Comparison of ENCODE assay signal across 13 mouse cellular contexts in the genomic region with DNA sequence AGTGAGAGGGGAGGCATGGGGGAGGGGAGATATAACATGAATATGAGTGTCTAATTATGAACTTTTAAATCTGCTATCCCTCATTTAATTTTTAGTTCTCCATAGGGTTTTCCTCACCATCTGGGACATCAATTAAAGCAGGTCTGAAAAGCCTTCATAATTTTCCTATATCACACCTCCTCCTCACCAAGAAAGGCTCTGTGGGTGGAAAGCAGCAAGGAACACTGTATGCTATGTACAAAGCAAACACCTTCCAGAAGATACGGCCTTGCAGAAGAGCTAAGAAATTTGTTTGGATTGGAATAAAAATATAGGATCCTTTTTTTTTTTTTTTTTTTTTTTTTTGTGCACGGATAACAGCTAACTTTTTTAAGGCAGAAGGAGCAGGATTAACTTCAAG. TPM values are rescaled to one million over a fixed set of nuclear protein-coding genes. Genes with fewer than 3 reads are reported as not detected.
"Had no signal": no experiment of that assay in that cellular context is flagged by ENCODE, and none has a peak within 500 bp of the region (broad histone marks: within the 10 kb centered on the region; RNA-seq: fewer than 3 reads in every experiment).

No protein-coding gene starts in this region.

- H3K4me1 ChIP-seq: limb, embryonic 15.5 days; liver, embryonic 12.5 days had no signal

- H3K4me3 ChIP-seq: limb, embryonic 15.5 days; liver, embryonic 12.5 days; lung, embryonic 15.5 days; megakaryocyte, embryonic 14.5 days; midbrain, embryonic 15.5 days; neural tube, embryonic 12.5 days had no signal

- DNase-seq: kidney, adult 11 months; kidney, adult 9 months; kidney, postnatal 36 days; lung, postnatal 14 days; thymus, postnatal 4 days had no signal

- H3K27ac ChIP-seq: kidney, postnatal 0 days; limb, embryonic 15.5 days; liver, embryonic 12.5 days; lung, embryonic 15.5 days; macrophage; neural tube, embryonic 12.5 days had no signal

RNA-seq across cellular contexts. Expression of a gene that starts 31.3 kb away (rescaled TPM):
- polyA plus RNA-seq: macrophage had no signal
